Mouse (Mus musculus) myocyte (in vitro differentiated cells): ENCODE measurements around the gene Cacna1d.

Experiments
- MYOD1 ChIP-seq, 3 experiments: IDR thresholded peaks; one replicate each; pipeline ENCODE4 v1.6.1; 2011; ENCODE audit warnings: control low read depth in 2 of 3, low read depth in 2 of 3, mild to moderate bottlenecking in 2 of 3, moderate library complexity in 1 of 3; ENCODE audit not compliant: insufficient read length in 2 of 3, control insufficient read depth in 1 of 3
- MYOG ChIP-seq, 3 experiments: IDR thresholded peaks; one replicate each; pipeline ENCODE4 v1.6.1; 2011; ENCODE audit warnings: control low read depth in 2 of 3, low read depth in 2 of 3, mild to moderate bottlenecking in 2 of 3; ENCODE audit not compliant: insufficient read length in 2 of 3, control insufficient read depth in 1 of 3, insufficient read depth in 1 of 3
- POLR2A ChIP-seq: IDR thresholded peaks from one replicate; pipeline ENCODE4 v1.6.1; 2011; ENCODE audit warnings: low read depth, mild to moderate bottlenecking, control low read depth, moderate library complexity; ENCODE audit not compliant: insufficient read length
- POLR2AphosphoS2 ChIP-seq: IDR thresholded peaks from one replicate; pipeline ENCODE4 v1.6.1; 2011; ENCODE audit warnings: low read depth, control low read depth; ENCODE audit not compliant: insufficient read length
- TCF12 ChIP-seq: IDR thresholded peaks from one replicate; pipeline ENCODE4 v1.6.1; 2011; ENCODE audit warnings: mild to moderate bottlenecking, control low read depth; ENCODE audit not compliant: poor library complexity, insufficient read depth, severe bottlenecking
- USF1 ChIP-seq: IDR thresholded peaks from one replicate; pipeline ENCODE4 v1.6.1; 2011; ENCODE audit warnings: low read depth, mild to moderate bottlenecking, control low read depth, moderate library complexity

GRCm38 (mm10) chr14:30225161-30225560 is 266.1 kb downstream of the Cacna1d start:
- TF ChIP-seq POLR2A (no peak), USF1 (no peak), MYOG (IDR thresholded peaks at IDR 0.05; ENCODE audit: control insufficient read depth in 1 of 3, insufficient read depth in 1 of 3, insufficient read length in 2 of 3, low read depth in 2 of 3) (no peak), POLR2AphosphoS2 (no peak), MYOD1 (IDR thresholded peaks at IDR 0.05; ENCODE audit: control insufficient read depth in 1 of 3, insufficient read length in 2 of 3, low read depth in 2 of 3) (no peak), TCF12 (no peak)
